Mouse (Mus musculus): ENCODE results near the gene Slc16a9. TPM values are rescaled to one million over a fixed set of nuclear protein-coding genes. Genes with fewer than 3 reads are reported as not detected.
A peak's percentile ranks its signal among the peaks of the same experiment; 100 is the strongest.

Gene Slc16a9
- polyA plus RNA-seq, 1 experiment from 2014 or later: 0.25 TPM

DNA sequence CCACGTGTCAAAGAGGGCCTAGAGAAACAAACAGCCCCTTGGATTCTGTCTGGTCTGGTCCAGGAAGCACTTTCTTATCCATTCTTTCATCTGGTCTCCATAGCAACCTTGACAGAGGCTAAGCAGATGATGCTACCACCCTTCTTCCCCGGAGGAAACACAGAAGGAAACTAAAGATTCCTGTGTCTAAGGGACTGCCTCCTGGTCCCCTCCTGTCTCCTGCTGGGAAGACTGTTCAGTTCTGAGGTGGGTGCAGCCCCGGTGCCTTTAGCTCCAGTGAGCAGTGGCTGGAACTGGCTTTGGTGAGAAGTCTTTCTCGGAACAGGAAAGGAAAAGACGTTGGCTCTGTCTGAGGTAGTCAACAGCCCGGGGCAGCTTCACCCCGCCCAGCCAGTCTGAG lies 47.1 kb downstream of the Slc16a9 start:
- 29% methylated on average over 7 of the region's 7 CpGs for WGBS
- no peak overlapping the region for H3K4me3 ChIP-seq
- no peak for DNase-seq (ENCODE audit: low spot score)
- no peaks in the 10 kb centered on the region for H3K36me3 ChIP-seq
- H3K4me1 ChIP-seq: peaks cover 25% of the 10 kb centered on the region
- 0 out of 2 replicates have a peak overlapping the region, but pooled peaks have one; percentile 28 for H3K27ac ChIP-seq (replicated peaks)
- no peaks in the 10 kb centered on the region for H3K27me3 ChIP-seq (ENCODE audit: low read depth, poor library complexity, severe bottlenecking)
- no peaks in the 10 kb centered on the region for H3K9me3 ChIP-seq (replicated peaks)

GRCm38 (mm10) chr10:70294094-70294493 lies 49.2 kb downstream of the Slc16a9 start:
- 62% methylated on average over 8 of the region's 8 CpGs for WGBS
- Histone ChIP-seq H3K4me1 (peaks cover 15% of the 10 kb centered on the region), H3K27ac (replicated peaks) (no peak overlapping the region), H3K9me3 (replicated peaks) (no peaks in the 10 kb centered on the region), H3K4me3 (no peak overlapping the region), H3K27me3 (ENCODE audit: low read depth, poor library complexity, severe bottlenecking) (no peaks in the 10 kb centered on the region), H3K36me3 (no peaks in the 10 kb centered on the region)
- no peak for DNase-seq (ENCODE audit: low spot score)

GRCm38 (mm10) chr10:70296531-70297366 lies 51.8 kb downstream of the Slc16a9 start:
- no peaks in the 10 kb centered on the region for H3K9me3 ChIP-seq (replicated peaks)
- H3K4me3 ChIP-seq: peak overlapping the region; percentile 20; the same call in 1 of the 2 replicates
- peaks cover 14% of the 10 kb centered on the region for H3K4me1 ChIP-seq
- 6% methylated on average over 19 of the region's 20 CpGs for WGBS
- no peaks in the 10 kb centered on the region for H3K27me3 ChIP-seq (ENCODE audit: low read depth, poor library complexity, severe bottlenecking)
- no peak overlapping the region for H3K27ac ChIP-seq (replicated peaks)
- no peaks in the 10 kb centered on the region for H3K36me3 ChIP-seq
- DNase-seq (ENCODE audit: low spot score): peak; percentile 79

- H3K4me3 ChIP-seq: no peak overlapping the region
- H3K27ac ChIP-seq (replicated peaks): no peak overlapping the region
- no peaks in the 10 kb centered on the region for H3K36me3 ChIP-seq
- no peaks in the 10 kb centered on the region for H3K9me3 ChIP-seq (replicated peaks)
- H3K4me1 ChIP-seq: peaks cover 8% of the 10 kb centered on the region; the same call in 1 of the 2 replicates
- DNase-seq (ENCODE audit: low spot score): no peak
- WGBS: 88% methylated on average over 2 of the region's 2 CpGs
- H3K27me3 ChIP-seq (ENCODE audit: low read depth, poor library complexity, severe bottlenecking): no peaks in the 10 kb centered on the region
Measured at GRCm38 (mm10) chr10:70299118-70299517, 54.2 kb downstream of the Slc16a9 start.

GRCm38 (mm10) chr10:70299653-70300052 lies 54.8 kb downstream of the Slc16a9 start:
- Histone ChIP-seq H3K4me3 (no peak overlapping the region), H3K36me3 (no peaks in the 10 kb centered on the region), H3K9me3 (replicated peaks) (no peaks in the 10 kb centered on the region), H3K27me3 (ENCODE audit: low read depth, poor library complexity, severe bottlenecking) (no peaks in the 10 kb centered on the region), H3K4me1 (peaks cover 8% of the 10 kb centered on the region; the same call in 1 of the 2 replicates), H3K27ac (replicated peaks) (no peak overlapping the region)
- DNase-seq (ENCODE audit: low spot score): no peak
- WGBS: 73% methylated on average over 5 of the region's 5 CpGs

- Histone ChIP-seq H3K4me1 (peaks cover 8% of the 10 kb centered on the region; the same call in 1 of the 2 replicates), H3K27me3 (ENCODE audit: low read depth, poor library complexity, severe bottlenecking) (no peaks in the 10 kb centered on the region), H3K27ac (replicated peaks) (no peak overlapping the region), H3K36me3 (no peaks in the 10 kb centered on the region), H3K4me3 (no peak overlapping the region), H3K9me3 (replicated peaks) (no peaks in the 10 kb centered on the region)
- 55% methylated on average over 2 of the region's 2 CpGs for WGBS
- DNase-seq (ENCODE audit: low spot score): no peak
Measured at GRCm38 (mm10) chr10:70301190-70301589, 56.3 kb downstream of the Slc16a9 start.

DNA sequence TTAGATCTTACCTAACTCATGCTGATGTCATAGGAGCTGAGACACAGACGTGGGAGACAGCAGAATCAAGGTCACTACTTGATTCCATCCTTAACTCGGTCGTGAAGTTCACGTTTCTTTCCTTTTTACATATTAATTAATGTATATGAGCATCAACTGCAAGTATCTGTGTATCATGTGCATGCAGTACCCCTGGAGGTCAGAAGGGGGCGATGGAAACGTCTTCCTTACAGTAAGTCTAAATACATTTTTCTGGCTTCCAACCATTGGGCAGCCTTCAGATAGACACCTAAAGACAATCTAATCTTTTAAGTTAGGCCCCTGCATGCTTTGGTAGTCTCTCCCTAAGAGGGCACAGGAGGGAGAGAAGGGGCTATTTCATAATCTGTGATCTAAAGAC lies 58.3 kb downstream of the Slc16a9 start:
- 84% methylated on average over 6 of the region's 6 CpGs for WGBS
- Histone ChIP-seq H3K4me3 (no peak overlapping the region), H3K27me3 (ENCODE audit: low read depth, poor library complexity, severe bottlenecking) (no peaks in the 10 kb centered on the region)

GRCm38 (mm10) chr10:70305683-70306082 lies 60.8 kb downstream of the Slc16a9 start:
- H3K27me3 ChIP-seq (ENCODE audit: low read depth, poor library complexity, severe bottlenecking): no peaks in the 10 kb centered on the region
- no peak overlapping the region for H3K27ac ChIP-seq (replicated peaks)
- H3K9me3 ChIP-seq (replicated peaks): no peaks in the 10 kb centered on the region
- 80% methylated on average over 5 of the region's 5 CpGs for WGBS
- no peak for DNase-seq (ENCODE audit: low spot score)
- H3K4me3 ChIP-seq: no peak overlapping the region
- H3K36me3 ChIP-seq: no peaks in the 10 kb centered on the region
- H3K4me1 ChIP-seq: no peaks in the 10 kb centered on the region

More for the DNA sequence above, 58.3 kb downstream of the Slc16a9 start:
- Histone ChIP-seq H3K36me3 (no peaks in the 10 kb centered on the region), H3K4me1 (no peaks in the 10 kb centered on the region), H3K27ac (replicated peaks) (no peak overlapping the region), H3K9me3 (replicated peaks) (no peaks in the 10 kb centered on the region)
- no peak for DNase-seq (ENCODE audit: low spot score)

- H3K27me3 ChIP-seq (ENCODE audit: low read depth, poor library complexity, severe bottlenecking): no peaks in the 10 kb centered on the region
- DNase-seq (ENCODE audit: low spot score): no peak
- H3K9me3 ChIP-seq (replicated peaks): no peaks in the 10 kb centered on the region
- H3K4me1 ChIP-seq: no peaks in the 10 kb centered on the region
- H3K36me3 ChIP-seq: no peaks in the 10 kb centered on the region
- H3K4me3 ChIP-seq: no peak overlapping the region
- 91% methylated on average over 8 of the region's 8 CpGs for WGBS
- no peak overlapping the region for H3K27ac ChIP-seq (replicated peaks)
Measured at GRCm38 (mm10) chr10:70309416-70309815, 64.5 kb downstream of the Slc16a9 start.

DNA sequence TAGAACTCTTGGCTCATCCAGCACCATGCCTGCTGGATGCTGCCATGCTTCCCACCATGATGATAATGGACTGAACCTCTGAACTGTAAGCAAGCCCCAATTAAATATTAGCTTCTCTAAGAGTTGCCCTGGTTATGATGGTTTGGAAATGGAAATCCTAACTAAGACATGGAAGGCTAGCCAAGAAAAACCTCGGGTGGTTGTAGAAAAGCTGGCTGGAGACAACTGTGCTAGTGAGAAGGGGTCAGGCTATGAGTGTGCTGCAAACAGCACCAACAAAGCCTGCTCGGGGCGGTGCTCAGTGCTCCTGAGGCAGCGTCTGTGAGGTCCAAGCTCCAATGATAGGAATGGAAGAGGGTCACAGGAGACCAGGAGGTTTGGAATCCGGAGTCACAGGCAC lies 65.7 kb downstream of the Slc16a9 start:
- H3K4me1 ChIP-seq: no peaks in the 10 kb centered on the region
- no peaks in the 10 kb centered on the region for H3K27me3 ChIP-seq (ENCODE audit: low read depth, poor library complexity, severe bottlenecking)
- no peak for DNase-seq (ENCODE audit: low spot score)
- no peak overlapping the region for H3K27ac ChIP-seq (replicated peaks)
- H3K9me3 ChIP-seq (replicated peaks): no peaks in the 10 kb centered on the region
- H3K4me3 ChIP-seq: no peak overlapping the region
- WGBS: 89% methylated on average over 5 of the region's 5 CpGs
- H3K36me3 ChIP-seq: no peaks in the 10 kb centered on the region

- 93% methylated on average over 6 of the region's 6 CpGs for WGBS
Measured at GRCm38 (mm10) chr10:70315895-70316294, 71.0 kb downstream of the Slc16a9 start.

GRCm38 (mm10) chr10:70316856-70317255 lies 72.0 kb downstream of the Slc16a9 start:
- Histone ChIP-seq H3K4me1 (no peaks in the 10 kb centered on the region), H3K27me3 (ENCODE audit: low read depth, poor library complexity, severe bottlenecking) (no peaks in the 10 kb centered on the region), H3K36me3 (no peaks in the 10 kb centered on the region), H3K4me3 (no peak overlapping the region), H3K27ac (replicated peaks) (no peak overlapping the region), H3K9me3 (replicated peaks) (no peaks in the 10 kb centered on the region)
- 85% methylated on average over 7 of the region's 7 CpGs for WGBS
- no peak for DNase-seq (ENCODE audit: low spot score)

More at GRCm38 (mm10) chr10:70315895-70316294, 71.0 kb downstream of the Slc16a9 start:
- Histone ChIP-seq H3K36me3 (no peaks in the 10 kb centered on the region), H3K4me1 (no peaks in the 10 kb centered on the region), H3K27me3 (ENCODE audit: low read depth, poor library complexity, severe bottlenecking) (no peaks in the 10 kb centered on the region), H3K27ac (replicated peaks) (no peak overlapping the region), H3K9me3 (replicated peaks) (no peaks in the 10 kb centered on the region), H3K4me3 (no peak overlapping the region)
- DNase-seq (ENCODE audit: low spot score): no peak

DNA sequence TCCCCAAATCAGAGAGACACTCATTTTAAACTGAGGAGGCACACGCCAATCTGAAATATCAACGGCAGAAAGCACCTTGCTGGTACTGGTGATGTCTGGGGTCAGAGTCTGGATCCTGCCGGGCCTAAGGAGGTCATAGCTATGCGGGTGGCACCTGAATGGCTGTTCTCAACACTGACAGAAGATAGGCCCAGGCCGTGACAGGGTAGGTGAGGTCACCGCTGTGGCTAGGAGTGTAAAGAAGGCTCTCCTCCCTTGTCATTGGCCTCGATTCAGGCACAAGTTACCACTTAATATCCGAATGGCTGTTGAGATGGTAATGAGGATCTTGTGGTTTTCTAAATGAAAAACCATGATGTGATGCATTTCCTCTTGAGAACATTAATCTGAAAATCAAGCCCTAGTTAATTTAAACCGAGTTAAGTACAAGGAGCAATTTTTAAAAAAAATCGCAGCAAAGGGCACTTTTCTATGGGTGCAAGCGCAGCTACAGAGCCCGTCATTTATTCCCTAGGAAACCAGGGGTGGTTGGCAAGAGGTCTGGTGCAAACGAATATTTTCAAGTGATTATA lies 72.6 kb downstream of the Slc16a9 start:
- DNase-seq (ENCODE audit: low spot score): no peak
- Histone ChIP-seq H3K36me3 (no peaks in the 10 kb centered on the region), H3K4me1 (no peaks in the 10 kb centered on the region), H3K9me3 (replicated peaks) (no peaks in the 10 kb centered on the region), H3K27me3 (ENCODE audit: low read depth, poor library complexity, severe bottlenecking) (no peaks in the 10 kb centered on the region), H3K27ac (replicated peaks) (no peak overlapping the region), H3K4me3 (no peak overlapping the region)
- 88% methylated on average over 13 of the region's 13 CpGs for WGBS
